Mouse (Mus musculus) liver, adult 2 months (tissue): ENCODE data around the gene Prph. TPM values are rescaled to one million over a fixed set of nuclear protein-coding genes. Genes with fewer than 3 reads are reported as not detected.
A peak's percentile ranks its signal among the peaks of the same experiment; 100 is the strongest.

ENCODE experiments used
- DNase-seq: peaks from one replicate; pipeline ENCODE4 v3.0.0-alpha.2; 2011; ENCODE audit warnings: low read depth, low spot score; ENCODE audit errors: extremely low read depth
- H3K27ac ChIP-seq: fragments of 200-500 bp; replicated peaks from 2 replicates; pipeline ENCODE4 v1.5.1; 2012; ENCODE audit warnings: low read depth, mild to moderate bottlenecking, control low read depth, inconsistent platforms, low read length; ENCODE audit not compliant: insufficient read depth
- H3K27me3 ChIP-seq: fragments of 200-500 bp; 2 replicates; pipeline ENCODE4 v1.6.1; 2012; ENCODE audit warnings: mild to moderate bottlenecking, moderate library complexity, low read length, inconsistent platforms; ENCODE audit not compliant: control insufficient read depth, insufficient read depth
- H3K36me3 ChIP-seq: fragments of 200-500 bp; 2 replicates; pipeline ENCODE4 v1.6.1; 2012; ENCODE audit warnings: low read length, inconsistent platforms; ENCODE audit not compliant: control insufficient read depth, insufficient read depth
- H3K4me1 ChIP-seq: fragments of 200-500 bp; 2 replicates; pipeline ENCODE4 v1.6.1; 2011; ENCODE audit warnings: low read length; ENCODE audit not compliant: control insufficient read depth, insufficient read depth
- H3K4me3 ChIP-seq: fragments of 200-500 bp; 2 replicates; pipeline ENCODE4 v1.5.1; 2011; ENCODE audit warnings: low read depth, mild to moderate bottlenecking, control low read depth, low read length, moderate library complexity; ENCODE audit not compliant: insufficient read depth
- H3K79me2 ChIP-seq: fragments of 200-500 bp; 2 replicates; pipeline ENCODE4 v1.6.1; 2012; ENCODE audit warnings: inconsistent platforms, mild to moderate bottlenecking, low read length, moderate library complexity; ENCODE audit not compliant: control insufficient read depth, insufficient read depth
- H3K9ac ChIP-seq: fragments of 200-500 bp; 2 replicates; pipeline ENCODE4 v1.6.1; 2012; ENCODE audit warnings: low read depth, mild to moderate bottlenecking, control low read depth, inconsistent platforms, low read length
- CTCF ChIP-seq: fragments of 200-500 bp; IDR thresholded peaks from 2 replicates; pipeline ENCODE4 v1.5.1; 2011; ENCODE audit warnings: low read depth, low read length, control low read depth
- POLR2A ChIP-seq: fragments of 200-500 bp; IDR thresholded peaks from 2 replicates; pipeline ENCODE4 v1.6.1; 2011; ENCODE audit warnings: low read length, control low read depth; ENCODE audit not compliant: insufficient read depth; ENCODE audit errors: extremely low read depth
- WGBS: fragments of 180-500 bp; shearing (Covaris S2); methylation state at CpG from one replicate; pipeline ENCODE4 v1.1.7; 2018; 5-methylcytosine and 5-hydroxymethylcytosine counted together
- polyA plus RNA-seq: library from polyadenylated mRNA; depleted of rRNA; stranded (reverse); fragments of >200 nt; gene quantifications from 2 replicates; pipeline ENCODE4 v1.2.3, GENCODE M21; 2012
- total RNA-seq: library from RNA; depleted of rRNA; stranded (reverse); fragments of >200 nt; gene quantifications from 2 replicates; pipeline ENCODE4 v1.2.3, GENCODE M21; 2014

The Prph gene
- total and polyA plus RNA-seq, 2 experiments: 0.09 TPM

- Histone ChIP-seq H3K27me3 (no peaks in the 10 kb centered on the region), H3K79me2 (no peaks in the 10 kb centered on the region), H3K9ac (no peak overlapping the region), H3K4me3 (no peak overlapping the region), H3K36me3 (no peaks in the 10 kb centered on the region), H3K4me1 (0 out of 2 replicates have a peak, but pooled peaks cover 3% of the 10 kb centered on the region), H3K27ac (no peak overlapping the region)
- 72% methylated on average over 3 of the region's 3 CpGs for WGBS
- DNase-seq: no peak
- TF ChIP-seq POLR2A (no peak), CTCF (no peak)
Measured at GRCm38 (mm10) chr15:99079804-99080203, 24.8 kb downstream of the Prph start.

GRCm38 (mm10) chr15:99082322-99082721 lies 27.3 kb downstream of the Prph start:
- H3K4me1 ChIP-seq: 0 out of 2 replicates have a peak, but pooled peaks cover 3% of the 10 kb centered on the region
- no peaks in the 10 kb centered on the region for H3K79me2 ChIP-seq
- no peak overlapping the region for H3K27ac ChIP-seq
- H3K27me3 ChIP-seq: peaks cover 1% of the 10 kb centered on the region; the same call in 1 of the 2 replicates
- no peak overlapping the region for H3K9ac ChIP-seq
- H3K4me3 ChIP-seq: no peak overlapping the region
- 98% methylated on average over 12 of the region's 12 CpGs for WGBS
- TF ChIP-seq CTCF (no peak), POLR2A (no peak)
- H3K36me3 ChIP-seq: no peaks in the 10 kb centered on the region
- no peak for DNase-seq

- TF ChIP-seq CTCF: no peak
- no peak for TF ChIP-seq POLR2A
- 93% methylated on average over 16 of the region's 16 CpGs for WGBS
- Histone ChIP-seq H3K4me3 (no peak overlapping the region), H3K36me3 (no peaks in the 10 kb centered on the region), H3K4me1 (0 out of 2 replicates have a peak, but pooled peaks cover 3% of the 10 kb centered on the region), H3K9ac (no peak overlapping the region), H3K27ac (no peak overlapping the region), H3K27me3 (peaks cover 4% of the 10 kb centered on the region; the same call in 1 of the 2 replicates), H3K79me2 (no peaks in the 10 kb centered on the region)
- DNase-seq: no peak
Measured at GRCm38 (mm10) chr15:99082840-99083239, 27.9 kb downstream of the Prph start.

GRCm38 (mm10) chr15:99083258-99083657 lies 28.3 kb downstream of the Prph start:
- Histone ChIP-seq H3K79me2 (no peaks in the 10 kb centered on the region), H3K27ac (no peak overlapping the region), H3K4me3 (no peak overlapping the region), H3K27me3 (peaks cover 4% of the 10 kb centered on the region; the same call in 1 of the 2 replicates), H3K9ac (no peak overlapping the region), H3K4me1 (0 out of 2 replicates have a peak, but pooled peaks cover 3% of the 10 kb centered on the region), H3K36me3 (no peaks in the 10 kb centered on the region)
- TF ChIP-seq POLR2A: no peak
- TF ChIP-seq CTCF: peak; percentile 90
- DNase-seq: no peak
- WGBS: 61% methylated on average over 9 of the region's 9 CpGs

- WGBS: 13% methylated on average over 11 of the region's 11 CpGs
- DNase-seq: no peak
- no peaks in the 10 kb centered on the region for H3K79me2 ChIP-seq
- H3K9ac ChIP-seq: no peak overlapping the region
- H3K27ac ChIP-seq: no peak overlapping the region
- TF ChIP-seq CTCF (no peak), POLR2A (no peak)
- H3K4me3 ChIP-seq: no peak overlapping the region
- H3K36me3 ChIP-seq: no peaks in the 10 kb centered on the region
- H3K4me1 ChIP-seq: 0 out of 2 replicates have a peak, but pooled peaks cover 5% of the 10 kb centered on the region
- peaks cover 4% of the 10 kb centered on the region; the same call in 1 of the 2 replicates for H3K27me3 ChIP-seq
Measured at GRCm38 (mm10) chr15:99083867-99084557, 29.0 kb downstream of the Prph start.

- H3K79me2 ChIP-seq: no peaks in the 10 kb centered on the region
- H3K4me1 ChIP-seq: 0 out of 2 replicates have a peak, but pooled peaks cover 5% of the 10 kb centered on the region
- H3K27me3 ChIP-seq: peaks cover 4% of the 10 kb centered on the region; the same call in 1 of the 2 replicates
- WGBS: 52% methylated on average over 19 of the region's 19 CpGs
- no peak for DNase-seq
- H3K4me3 ChIP-seq: no peak overlapping the region
- no peaks in the 10 kb centered on the region for H3K36me3 ChIP-seq
- H3K27ac ChIP-seq: no peak overlapping the region
- no peak overlapping the region for H3K9ac ChIP-seq
- TF ChIP-seq POLR2A: no peak
Measured at GRCm38 (mm10) chr15:99084618-99085017, 29.6 kb downstream of the Prph start.
